In the genomic region with DNA sequence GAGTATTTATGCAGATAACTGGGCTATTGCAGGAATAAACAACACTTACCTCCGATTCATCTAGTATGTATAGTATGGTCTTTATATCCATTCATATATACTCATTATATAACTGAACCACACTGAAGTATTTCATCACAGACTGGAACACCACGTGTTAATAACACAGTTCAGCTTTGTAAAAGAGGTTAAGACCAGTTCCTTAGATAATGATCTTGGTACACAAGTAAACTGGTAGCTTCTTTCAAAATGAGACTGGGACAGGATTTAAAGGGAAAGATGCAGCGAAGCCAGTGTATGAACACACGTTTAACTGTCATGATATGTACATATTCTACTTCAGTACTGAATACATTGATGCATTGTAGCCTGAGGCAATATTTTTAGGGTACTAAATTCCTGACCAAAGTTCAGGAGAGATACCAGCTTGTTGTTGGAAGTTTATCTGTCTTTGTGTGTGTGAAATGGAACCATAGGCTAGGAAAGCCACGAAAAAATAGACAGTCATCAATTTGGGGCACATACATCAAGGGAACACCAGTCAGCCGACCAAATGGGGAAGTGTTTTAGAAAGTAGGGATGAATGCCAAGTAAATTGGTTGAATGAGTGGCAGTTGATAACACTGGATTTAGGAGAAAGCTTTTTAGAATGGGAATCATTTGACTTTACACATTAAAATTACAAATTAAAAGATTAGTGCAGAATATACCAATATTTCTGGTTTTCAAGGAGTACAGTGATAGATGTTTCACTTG, we compare ENCODE assay signal across 7 mouse cellular contexts. TPM values are rescaled to one million over a fixed set of nuclear protein-coding genes. Genes with fewer than 3 reads are reported as not detected.
DNase-seq lines count a peak whose midpoint lies in the region; ATAC-seq and TF ChIP-seq lines count a peak whose summit lies in the region.

No protein-coding gene starts in this region.

- H3K9me3 ChIP-seq in embryonic facial prominence, embryonic 14.5 days (ENCODE audit: control insufficient read depth, low read length), result no peaks in the 10 kb centered on the region
- H3K9me3 ChIP-seq in limb, embryonic 13.5 days, result no peaks in the 10 kb centered on the region
- H3K9me3 ChIP-seq in stomach, postnatal 0 days (ENCODE audit: control insufficient read depth, low read length), result no peaks in the 10 kb centered on the region

- H3K36me3 ChIP-seq in spleen, adult 2 months (ENCODE audit: control insufficient read depth, insufficient read depth, low read length), result peaks cover 1% of the 10 kb centered on the region; the same call in 1 of the 2 replicates
- H3K36me3 ChIP-seq in embryonic facial prominence, embryonic 14.5 days (ENCODE audit: control insufficient read depth, insufficient read depth, low read length), result no peaks in the 10 kb centered on the region
- H3K36me3 ChIP-seq in limb, embryonic 13.5 days, result peaks cover 4% of the 10 kb centered on the region
- no peaks in the 10 kb centered on the region; the same call in 1 of the 2 replicates for H3K36me3 ChIP-seq in stomach, postnatal 0 days (ENCODE audit: control insufficient read depth, insufficient read depth, low read length)

- H3K4me2 ChIP-seq in embryonic facial prominence, embryonic 14.5 days (ENCODE audit: low read depth, low read length), result peak overlapping the region; percentile 71
- H3K4me2 ChIP-seq in limb, embryonic 13.5 days (replicated peaks), result peak overlapping the region; percentile 86
- H3K4me2 ChIP-seq in stomach, postnatal 0 days (replicated peaks; ENCODE audit: low read depth), result peak overlapping the region; percentile 83

- peak overlapping the region; percentile 78 for H3K4me3 ChIP-seq in spleen, adult 2 months (ENCODE audit: extremely low read depth, insufficient read depth, insufficient read length)
- peak overlapping the region; percentile 85 for H3K4me3 ChIP-seq in embryonic facial prominence, embryonic 14.5 days (ENCODE audit: low read depth, low read length)
- H3K4me3 ChIP-seq in limb, embryonic 13.5 days, result peak overlapping the region; percentile 98
- peak overlapping the region; percentile 86 for H3K4me3 ChIP-seq in stomach, postnatal 0 days (ENCODE audit: low read depth, low read length)

- ATAC-seq in embryonic facial prominence, embryonic 14.5 days (ENCODE audit: low read depth), result no peak
- no peak for ATAC-seq in limb, embryonic 13.5 days (ENCODE audit: low FRiP score, low read depth)
- no peak for ATAC-seq in stomach, postnatal 0 days (ENCODE audit: low FRiP score, low TSS enrichment)

- H3K4me1 ChIP-seq in spleen, adult 2 months (ENCODE audit: control insufficient read depth, insufficient read depth, insufficient read length), result no peaks in the 10 kb centered on the region; the same call in 1 of the 2 replicates
- peaks cover 8% of the 10 kb centered on the region; the same call in 1 of the 2 replicates for H3K4me1 ChIP-seq in embryonic facial prominence, embryonic 14.5 days (ENCODE audit: control insufficient read depth, insufficient read depth, low read length)
- H3K4me1 ChIP-seq in limb, embryonic 13.5 days, result peaks cover 15% of the 10 kb centered on the region
- no peaks in the 10 kb centered on the region; the same call in 1 of the 2 replicates for H3K4me1 ChIP-seq in stomach, postnatal 0 days (replicated peaks; ENCODE audit: control insufficient read depth, insufficient read depth)

- TF ChIP-seq EP300 in stomach, postnatal 0 days (optimal IDR thresholded peaks at IDR 0.05), result no peak

- DNase-seq in spleen, adult 2 months (ENCODE audit: low read depth in 1 of 2, low spot score in 2 of 2), result no peak
- DNase-seq in spleen, postnatal 36 days (ENCODE audit: low spot score in 2 of 2), result no peak
- no peak for DNase-seq in embryonic facial prominence, embryonic 14.5 days (ENCODE audit: low spot score)
- DNase-seq in stomach, postnatal 0 days (ENCODE audit: low spot score), result no peak
- no peak for DNase-seq in layer of hippocampus, postnatal 25 days (ENCODE audit: extremely low spot score in 1 of 2, low spot score in 1 of 2)
- DNase-seq in left cerebral cortex, postnatal 14 days (ENCODE audit: low spot score in 2 of 2), result no peak

- peak overlapping the region; percentile 90 for H3K9ac ChIP-seq in embryonic facial prominence, embryonic 14.5 days (ENCODE audit: low read depth, low read length)
- H3K9ac ChIP-seq in limb, embryonic 13.5 days, result peak overlapping the region; percentile 97
- peak overlapping the region; percentile 94 for H3K9ac ChIP-seq in stomach, postnatal 0 days (ENCODE audit: low read length)

- TF ChIP-seq CTCF in spleen, adult 2 months (IDR thresholded peaks at IDR 0.05; ENCODE audit: extremely low read depth, insufficient read depth, insufficient read length, insufficient replicate concordance), result no peak
- TF ChIP-seq CTCF in stomach, postnatal 0 days (IDR thresholded peaks at IDR 0.05; ENCODE audit: low read depth), result no peak

- TF ChIP-seq POLR2A in spleen, adult 2 months (IDR thresholded peaks at IDR 0.05; ENCODE audit: low read depth, low read length), result no peak

- H3K27me3 ChIP-seq in spleen, adult 2 months (ENCODE audit: control insufficient read depth, insufficient read depth, low read length), result no peaks in the 10 kb centered on the region
- H3K27me3 ChIP-seq in embryonic facial prominence, embryonic 14.5 days (replicated peaks; ENCODE audit: control insufficient read depth, insufficient read depth, low read length), result no peaks in the 10 kb centered on the region
- no peaks in the 10 kb centered on the region for H3K27me3 ChIP-seq in limb, embryonic 13.5 days
- H3K27me3 ChIP-seq in stomach, postnatal 0 days (ENCODE audit: control insufficient read depth, insufficient read depth, low read length), result no peaks in the 10 kb centered on the region

- 10% methylated on average over 6 of the region's 6 CpGs for whole genome bisulfite sequencing in spleen, adult 2 months
- WGBS in embryonic facial prominence, embryonic 14.5 days, result 46% methylated on average over 6 of the region's 6 CpGs
- WGBS in limb, embryonic 13.5 days, result 41% methylated on average over 6 of the region's 6 CpGs
- 23% methylated on average over 6 of the region's 6 CpGs for WGBS in stomach, postnatal 0 days

- no peak overlapping the region for H3K27ac ChIP-seq in spleen, adult 2 months (ENCODE audit: insufficient read depth, low read length)
- 0 out of 2 replicates have a peak overlapping the region, but pooled peaks have one; percentile 87 for H3K27ac ChIP-seq in embryonic facial prominence, embryonic 14.5 days (replicated peaks; ENCODE audit: low read depth, low read length)
- no peak overlapping the region for H3K27ac ChIP-seq in limb, embryonic 13.5 days
- peak overlapping the region; percentile 90; the same call in 1 of the 2 replicates for H3K27ac ChIP-seq in stomach, postnatal 0 days (replicated peaks)

- intact Hi-C loops in left cerebral cortex, postnatal 14 days (cut with DNase I), result no loop called here

RNA-seq across cellular contexts. Expression of a gene that starts 1.3 kb away (rescaled TPM):
- 13.6 and 25.5 TPM in 2 replicates for polyA plus RNA-seq in spleen, adult 2 months (2012; rRNA removed)
- 84.7 and 92.9 TPM in 2 replicates for polyA plus RNA-seq in embryonic facial prominence, embryonic 14.5 days (2014; fragmentation: Nextera tagmentation; extraction: Ambion mirVana)
- 126 and 148 TPM in 2 replicates for polyA plus RNA-seq in limb, embryonic 13.5 days (2015; fragmentation: Nextera tagmentation; extraction: Ambion mirVana)
- polyA plus RNA-seq in stomach, postnatal 0 days (2015; fragmentation: Nextera tagmentation; extraction: Ambion mirVana), result 32.7 and 39.4 TPM in 2 replicates
- 10 to 100 TPM; 90.5 to 99.5 TPM for total RNA-seq in layer of hippocampus, postnatal 25 days (2021)
- total RNA-seq in left cerebral cortex, postnatal 14 days (2021), result 10 to 100 TPM; 78.5 to 79.2 TPM

Comparison
In these comparisons a context has a peak if more than half of its experiments do, and no peak if none do; other contexts are left out.
1. H3K27ac ChIP-seq: peak in embryonic facial prominence, embryonic 14.5 days (single experiment) and stomach, postnatal 0 days (single experiment); none in spleen, adult 2 months (single experiment) and limb, embryonic 13.5 days (single experiment).
2. Peak in every context shown above with its lines, with median percentiles within 50 percentile points of each other: H3K4me3 ChIP-seq, H3K4me2 ChIP-seq and H3K9ac ChIP-seq.